Mouse (Mus musculus): ENCODE measurements around the gene Pan3.

Gene Pan3

DNA sequence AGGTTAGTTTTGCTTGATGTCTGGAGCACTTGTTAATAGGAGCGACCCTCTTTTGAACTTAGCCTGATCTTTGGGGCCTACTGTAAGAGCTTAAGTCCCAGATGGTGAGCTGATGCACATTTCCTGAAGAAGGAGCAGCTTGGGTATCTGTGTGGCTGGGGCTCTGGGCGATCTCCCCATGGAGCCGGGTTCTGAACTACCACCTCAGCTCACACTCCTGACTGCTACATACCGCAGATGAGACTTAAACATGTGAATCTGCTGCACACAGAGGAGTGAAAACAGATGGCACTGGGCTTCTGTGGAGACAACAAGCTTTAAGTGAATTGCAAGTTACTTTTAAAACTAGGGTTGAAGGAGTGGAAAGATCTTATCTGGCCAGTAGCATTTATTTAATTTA lies 15.3 kb downstream of the Pan3 start:
- no peak for TF ChIP-seq GATA4 (IDR thresholded peaks at IDR 0.05; ENCODE audit: insufficient replicate concordance, low read length)

DNA sequence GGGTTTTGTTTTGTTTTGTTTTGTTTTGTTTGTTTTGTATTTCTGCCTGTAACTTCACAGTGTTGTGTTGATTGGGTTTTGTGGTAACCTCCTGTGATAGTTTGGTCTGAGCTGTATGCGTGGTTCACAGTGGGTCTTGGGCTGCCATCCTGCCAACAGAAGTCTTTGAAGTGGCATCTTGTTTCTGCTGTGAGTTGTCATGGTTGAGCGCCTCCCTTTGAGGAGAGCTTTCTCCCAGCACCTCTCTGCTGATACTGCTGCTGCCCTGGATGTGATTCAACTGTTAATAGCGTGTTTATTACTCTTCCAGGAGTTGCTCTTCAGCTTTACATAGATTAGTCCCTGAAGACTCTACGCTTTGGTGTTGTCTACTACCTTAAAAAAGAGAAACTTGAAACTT lies 18.6 kb downstream of the Pan3 start:
- TF ChIP-seq GATA4 (IDR thresholded peaks at IDR 0.05; ENCODE audit: insufficient replicate concordance, low read length), result no peak

DNA sequence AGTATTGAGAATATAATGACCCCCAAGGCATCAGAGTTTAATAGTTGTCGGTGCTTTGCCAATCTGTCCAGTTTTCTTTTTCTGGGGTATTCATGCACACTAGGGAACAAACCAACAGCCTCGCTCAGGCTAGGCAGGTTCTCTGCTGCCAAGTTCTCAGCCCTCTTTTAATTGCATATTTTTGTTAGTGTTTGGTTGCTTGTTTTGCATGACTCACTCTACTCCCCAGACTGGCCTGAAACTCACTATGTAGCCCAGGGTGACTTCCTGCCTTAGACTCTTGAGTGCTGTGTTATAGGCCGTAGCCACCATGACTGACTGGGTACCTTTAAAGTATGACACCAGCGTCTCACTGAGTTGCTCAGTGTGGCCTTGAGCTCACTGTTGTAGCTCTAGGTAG lies 19.0 kb downstream of the Pan3 start:
- TF ChIP-seq GATA4 (IDR thresholded peaks at IDR 0.05; ENCODE audit: insufficient replicate concordance, low read length), result no peak

GRCm38 (mm10) chr5:147456491-147456890 lies 26.5 kb downstream of the Pan3 start:
- no peak for TF ChIP-seq GATA4 (IDR thresholded peaks at IDR 0.05; ENCODE audit: insufficient replicate concordance, low read length)

GRCm38 (mm10) chr5:147459821-147460567 lies 30.0 kb downstream of the Pan3 start:
- no peak for TF ChIP-seq GATA4 (IDR thresholded peaks at IDR 0.05; ENCODE audit: insufficient replicate concordance, low read length)

DNA sequence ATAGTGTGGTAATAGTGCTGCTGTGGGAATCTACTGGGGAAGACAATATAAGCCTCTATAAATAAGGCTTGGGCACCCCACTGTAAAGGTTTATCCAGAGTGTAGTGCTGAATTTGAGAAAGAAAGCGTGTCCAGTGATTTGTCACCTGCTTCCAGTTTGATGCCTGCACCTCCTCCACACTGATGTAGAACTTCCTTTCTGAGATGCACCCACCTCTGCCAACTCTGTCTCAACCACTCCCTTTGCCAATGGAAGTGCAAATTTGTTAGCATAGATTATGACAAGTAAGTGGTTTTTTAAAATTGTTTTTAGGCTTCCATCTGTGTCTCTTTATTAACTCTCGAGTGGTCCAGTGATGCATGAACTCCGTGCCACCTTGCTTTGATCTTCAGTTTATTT lies 33.3 kb downstream of the Pan3 start:
- TF ChIP-seq GATA4 (IDR thresholded peaks at IDR 0.05; ENCODE audit: insufficient replicate concordance, low read length), result no peak

GRCm38 (mm10) chr5:147466361-147466760 lies 36.4 kb downstream of the Pan3 start:
- no peak for TF ChIP-seq GATA4 (IDR thresholded peaks at IDR 0.05; ENCODE audit: insufficient replicate concordance, low read length)

DNA sequence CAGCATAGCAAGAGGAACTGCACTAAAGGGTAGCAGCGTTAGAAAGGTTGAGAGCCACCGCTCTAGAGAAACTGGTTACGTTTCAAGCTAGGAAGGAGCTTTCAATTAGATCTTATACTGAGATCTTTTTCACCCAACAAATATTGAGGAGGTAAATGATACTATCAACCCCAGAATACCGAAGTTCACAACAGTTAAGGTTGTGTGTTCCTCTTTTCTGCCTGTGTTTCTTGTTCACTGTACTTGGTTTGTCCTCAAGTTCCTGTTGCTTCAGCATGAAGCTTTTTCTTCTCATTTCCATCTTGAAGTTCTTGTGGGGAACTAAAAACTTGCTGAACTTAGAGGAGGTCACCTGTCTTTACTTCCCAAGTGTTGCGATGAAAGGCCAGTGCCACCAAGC lies 41.2 kb downstream of the Pan3 start:
- no peak for TF ChIP-seq GATA4 (IDR thresholded peaks at IDR 0.05; ENCODE audit: insufficient replicate concordance, low read length)

GRCm38 (mm10) chr5:147473071-147473470 lies 43.1 kb downstream of the Pan3 start:
- TF ChIP-seq GATA4 (IDR thresholded peaks at IDR 0.05; ENCODE audit: insufficient replicate concordance, low read length), result no peak

DNA sequence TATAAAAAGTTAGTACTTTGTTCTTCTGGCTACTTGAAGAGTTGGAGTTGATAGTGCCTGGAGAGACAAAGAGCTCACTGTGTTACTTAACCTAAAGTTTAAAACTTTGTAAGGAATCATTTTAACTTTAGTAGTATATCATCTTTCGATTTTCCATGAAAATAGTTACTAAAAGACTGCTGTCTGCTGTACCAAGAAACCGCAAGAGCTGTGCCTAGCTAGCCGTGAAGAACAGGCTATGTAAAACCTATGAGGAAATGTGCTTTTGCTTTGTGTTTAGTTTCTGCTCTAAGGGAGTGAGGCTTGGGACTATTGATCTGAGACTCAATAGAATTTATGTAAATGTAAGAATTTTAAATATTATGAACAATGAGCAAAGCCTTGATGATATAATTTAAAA lies 43.9 kb downstream of the Pan3 start:
- TF ChIP-seq GATA4 (IDR thresholded peaks at IDR 0.05; ENCODE audit: insufficient replicate concordance, low read length), result no peak

GRCm38 (mm10) chr5:147476109-147476508 lies 46.1 kb downstream of the Pan3 start:
- no peak for TF ChIP-seq GATA4 (IDR thresholded peaks at IDR 0.05; ENCODE audit: insufficient replicate concordance, low read length)

- no peak for TF ChIP-seq GATA4 (IDR thresholded peaks at IDR 0.05; ENCODE audit: insufficient replicate concordance, low read length)
These were observed 47.1 kb downstream of the Pan3 start for GRCm38 (mm10) chr5:147477106-147477505.

DNA sequence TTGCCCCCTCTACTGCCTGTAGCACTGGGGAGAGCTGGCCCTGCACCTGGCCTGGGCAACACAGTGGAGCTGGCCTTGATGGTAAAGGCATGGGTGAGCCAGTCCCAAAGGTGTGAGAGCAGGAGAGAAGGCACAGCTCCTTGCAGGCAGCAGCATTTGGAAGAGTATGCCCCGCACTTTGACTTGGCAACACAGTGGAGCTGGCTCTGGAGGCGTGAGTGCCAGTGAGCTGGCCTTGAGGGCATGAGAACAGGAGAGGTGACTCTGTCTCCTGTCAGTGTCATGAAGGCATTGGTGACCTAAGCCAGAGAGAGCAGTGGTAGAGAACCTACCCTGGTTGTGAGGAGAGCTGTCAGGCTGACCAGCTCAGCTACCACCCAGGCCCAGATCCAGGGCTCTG lies 49.4 kb downstream of the Pan3 start:
- no peak for TF ChIP-seq GATA4 (IDR thresholded peaks at IDR 0.05; ENCODE audit: insufficient replicate concordance, low read length)

DNA sequence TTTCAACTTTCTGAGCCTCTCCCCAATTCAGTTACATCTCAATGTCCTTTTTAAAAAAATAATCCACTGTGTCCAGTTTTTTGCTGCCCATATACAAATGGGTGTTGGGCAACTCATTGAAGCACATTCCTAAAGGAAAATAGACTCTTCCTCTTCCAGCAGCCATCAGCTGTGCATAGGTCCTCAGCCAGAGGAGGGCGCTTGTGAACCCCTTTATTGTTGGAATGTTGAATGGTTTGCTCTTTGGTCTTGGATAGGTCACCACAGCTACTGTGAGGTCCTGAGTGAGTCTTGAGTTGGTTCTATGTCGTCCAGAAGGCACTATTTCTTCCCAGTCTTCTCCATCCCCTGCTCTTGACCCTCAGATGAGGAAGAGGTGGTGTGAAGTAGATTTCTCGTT lies 54.2 kb downstream of the Pan3 start:
- TF ChIP-seq GATA4 (IDR thresholded peaks at IDR 0.05; ENCODE audit: insufficient replicate concordance, low read length), result no peak

DNA sequence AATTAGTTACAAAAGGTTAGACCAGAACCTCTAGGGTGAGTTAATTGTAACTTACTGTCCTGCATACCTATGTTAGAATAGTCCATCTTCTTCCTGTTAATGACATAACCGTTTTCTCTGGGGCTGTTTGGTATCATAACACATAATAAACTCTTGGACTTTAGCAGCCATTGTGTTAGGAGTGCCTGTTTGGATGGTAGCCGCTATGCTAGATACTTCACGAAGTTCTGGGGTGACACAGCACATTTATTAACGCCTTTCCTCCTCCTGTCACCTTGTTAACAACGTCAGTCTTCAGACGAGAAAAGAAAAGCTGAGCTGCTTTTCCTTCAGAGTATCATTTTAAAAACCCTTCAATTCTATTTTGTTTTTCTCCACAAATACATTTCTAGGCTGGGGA lies 59.3 kb downstream of the Pan3 start:
- no peak for TF ChIP-seq GATA4 (IDR thresholded peaks at IDR 0.05; ENCODE audit: insufficient replicate concordance, low read length)

- TF ChIP-seq GATA4 (IDR thresholded peaks at IDR 0.05; ENCODE audit: insufficient replicate concordance, low read length), result no peak
These were observed 60.9 kb downstream of the Pan3 start for GRCm38 (mm10) chr5:147490907-147491306.

- TF ChIP-seq GATA4 (IDR thresholded peaks at IDR 0.05; ENCODE audit: insufficient replicate concordance, low read length), result no peak
These were observed 62.5 kb downstream of the Pan3 start for GRCm38 (mm10) chr5:147492511-147492910.
